Mouse (Mus musculus): ENCODE measurements around the gene Mcrip1.
A peak's percentile ranks its signal among the peaks of the same experiment; 100 is the strongest.
"Not testable (repeated sequence)": the region's sequence is repeated elsewhere in the genome, so short reads cannot be mapped to it uniquely, and the experiment has no call there.

Mcrip1 gene

DNA sequence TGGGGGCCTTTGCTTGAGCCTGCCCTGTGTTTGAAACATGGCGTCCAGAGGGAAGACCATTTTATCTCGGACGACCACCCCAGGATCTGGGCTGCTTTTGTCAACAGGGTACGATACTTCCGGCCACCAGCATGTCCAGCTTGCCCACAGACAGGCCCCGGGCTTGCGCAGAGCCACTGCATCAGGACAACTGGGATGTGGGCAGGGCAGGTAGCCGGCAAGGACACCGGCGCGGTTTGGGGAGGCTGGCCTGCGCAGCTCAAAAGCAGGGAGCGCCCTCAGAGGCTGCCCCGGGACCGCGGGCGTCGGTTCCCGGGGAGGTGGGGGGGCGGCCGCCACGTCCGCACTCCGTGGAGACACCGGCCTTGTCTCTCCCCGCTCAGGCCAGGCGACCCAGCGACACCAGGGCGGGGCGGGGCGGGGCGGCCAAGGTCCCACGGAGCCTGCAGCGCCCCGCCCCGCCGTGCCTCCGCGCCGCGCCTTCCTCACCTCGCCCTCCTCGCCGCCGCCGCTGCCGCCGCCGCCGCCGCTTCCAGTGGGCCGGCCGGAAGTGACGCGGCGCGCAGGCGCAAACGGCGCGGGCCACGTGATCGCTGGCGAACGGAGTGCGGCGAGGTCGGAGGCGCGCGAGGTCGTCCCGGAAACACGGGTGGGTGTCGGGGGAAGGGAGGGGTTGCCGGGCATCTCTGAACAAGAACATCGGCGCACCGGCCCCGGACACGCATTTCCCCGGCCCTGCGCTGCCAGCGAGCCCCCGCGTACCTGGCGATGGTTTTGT is at the start of gene Mcrip1:
TSS of gene Mcrip1 (minus strand) at position 560 of the 778 bp plus-strand sequence.
- peak; percentile 95 for DNase-seq (ENCODE audit: low read depth)

- no peak for DNase-seq (ENCODE audit: low read depth)
Measured at GRCm38 (mm10) chr11:120598990-120599549, 49.5 kb upstream of the Mcrip1 start.

GRCm38 (mm10) chr11:120598283-120598989 is 48.9 kb upstream of the Mcrip1 start, which contains the start of the genes Alyref and Anapc11:
TSS of gene Alyref (minus strand) at chr11:120598365.
TSS of gene Anapc11 (plus strand) at chr11:120598421.
- peak; percentile 98 for DNase-seq (ENCODE audit: low read depth)

- peak; percentile 61 for DNase-seq (ENCODE audit: low read depth)
Measured at GRCm38 (mm10) chr11:120597240-120598235, 48.0 kb upstream of the Mcrip1 start.

- DNase-seq (ENCODE audit: low read depth), result no peak
Measured at GRCm38 (mm10) chr11:120588531-120588930, 39.0 kb upstream of the Mcrip1 start.

DNA sequence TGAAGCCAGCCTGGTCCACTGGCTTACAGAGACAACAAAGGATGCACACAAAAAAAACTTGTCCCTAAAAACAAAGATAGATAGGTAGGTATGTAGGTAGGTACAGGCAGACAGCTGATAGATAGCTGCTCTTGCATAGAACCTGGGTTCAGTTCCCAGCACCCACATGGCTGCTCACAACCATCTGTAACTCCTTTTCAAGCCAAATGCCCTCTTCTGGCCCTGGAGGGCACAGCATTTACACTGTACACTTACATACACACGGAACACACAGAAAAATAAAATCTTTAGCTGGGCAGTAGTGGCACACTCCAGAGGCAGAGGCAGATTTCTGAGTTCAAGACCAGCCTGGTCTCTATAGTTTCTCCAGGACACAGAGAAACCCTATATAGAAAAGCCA is 34.4 kb upstream of the Mcrip1 start:
- DNase-seq (ENCODE audit: low read depth), result no peak

DNA sequence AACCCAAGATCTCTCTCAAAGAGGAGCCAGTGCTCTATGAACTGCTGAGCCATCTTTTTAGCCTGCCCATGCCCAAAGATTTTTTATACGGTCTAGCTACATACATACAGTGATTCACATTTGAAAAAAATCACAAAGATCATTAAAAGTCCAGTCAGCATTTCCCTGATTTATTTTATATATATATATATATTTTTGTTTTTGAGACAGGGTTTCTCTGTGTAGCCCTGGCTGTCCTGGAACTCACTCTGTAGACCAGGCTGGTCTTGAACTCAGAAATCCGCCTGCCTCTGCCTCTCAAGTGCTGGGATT is 33.4 kb upstream of the Mcrip1 start:
- not testable (repeated sequence) for DNase-seq (ENCODE audit: low read depth)

- DNase-seq (ENCODE audit: low read depth), result peak; percentile 85
Measured at GRCm38 (mm10) chr11:120582268-120582981, 32.9 kb upstream of the Mcrip1 start.

DNA sequence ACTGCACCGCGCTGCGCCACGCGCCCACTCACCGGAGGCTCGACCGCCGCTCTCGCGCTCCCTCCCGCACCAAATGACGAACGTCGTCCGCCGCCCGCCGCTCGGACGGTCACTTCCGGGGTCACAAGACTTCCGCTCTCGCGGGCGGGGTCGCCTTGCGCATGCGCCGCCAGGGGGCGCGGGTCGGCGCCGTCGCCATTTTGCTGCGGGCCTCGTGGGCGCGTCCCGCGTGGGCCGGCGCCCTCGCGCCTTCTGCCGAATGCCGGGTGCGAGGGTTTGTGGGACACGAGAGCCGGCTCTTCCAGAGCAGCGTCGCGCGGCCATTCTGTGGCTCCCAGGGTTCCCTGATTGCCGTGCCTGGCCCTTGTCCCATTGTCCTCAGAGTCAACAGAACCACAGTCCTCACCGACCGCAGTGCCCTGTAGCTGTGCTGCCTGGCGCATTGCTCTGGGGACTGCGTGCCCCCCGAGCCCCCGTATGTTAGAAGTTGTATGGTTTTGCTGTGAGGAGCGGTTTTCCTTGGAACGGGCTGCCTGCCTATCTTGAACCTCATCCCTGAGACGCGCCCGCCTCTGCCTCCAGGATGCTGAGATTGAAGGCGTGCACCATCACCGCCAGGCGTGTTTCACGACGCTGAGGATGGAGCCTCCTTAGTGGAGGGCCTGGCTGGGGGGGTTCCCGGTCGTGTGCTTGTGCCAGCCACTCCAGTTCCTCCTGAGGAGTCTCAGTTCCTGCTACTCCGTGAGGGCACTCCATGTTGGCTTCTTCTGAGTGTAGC is 32.2 kb upstream of the Mcrip1 start, which contains the start of gene Arhgdia:
TSS of gene Arhgdia (minus strand) at position 135 of the 778 bp plus-strand sequence.
- DNase-seq (ENCODE audit: low read depth), result peak; percentile 93

GRCm38 (mm10) chr11:120580871-120581331 is 31.4 kb upstream of the Mcrip1 start:
- DNase-seq (ENCODE audit: low read depth), result peak; percentile 68

- DNase-seq (ENCODE audit: low read depth), result peak; percentile 60
Measured at GRCm38 (mm10) chr11:120580190-120580589, 30.7 kb upstream of the Mcrip1 start.

DNA sequence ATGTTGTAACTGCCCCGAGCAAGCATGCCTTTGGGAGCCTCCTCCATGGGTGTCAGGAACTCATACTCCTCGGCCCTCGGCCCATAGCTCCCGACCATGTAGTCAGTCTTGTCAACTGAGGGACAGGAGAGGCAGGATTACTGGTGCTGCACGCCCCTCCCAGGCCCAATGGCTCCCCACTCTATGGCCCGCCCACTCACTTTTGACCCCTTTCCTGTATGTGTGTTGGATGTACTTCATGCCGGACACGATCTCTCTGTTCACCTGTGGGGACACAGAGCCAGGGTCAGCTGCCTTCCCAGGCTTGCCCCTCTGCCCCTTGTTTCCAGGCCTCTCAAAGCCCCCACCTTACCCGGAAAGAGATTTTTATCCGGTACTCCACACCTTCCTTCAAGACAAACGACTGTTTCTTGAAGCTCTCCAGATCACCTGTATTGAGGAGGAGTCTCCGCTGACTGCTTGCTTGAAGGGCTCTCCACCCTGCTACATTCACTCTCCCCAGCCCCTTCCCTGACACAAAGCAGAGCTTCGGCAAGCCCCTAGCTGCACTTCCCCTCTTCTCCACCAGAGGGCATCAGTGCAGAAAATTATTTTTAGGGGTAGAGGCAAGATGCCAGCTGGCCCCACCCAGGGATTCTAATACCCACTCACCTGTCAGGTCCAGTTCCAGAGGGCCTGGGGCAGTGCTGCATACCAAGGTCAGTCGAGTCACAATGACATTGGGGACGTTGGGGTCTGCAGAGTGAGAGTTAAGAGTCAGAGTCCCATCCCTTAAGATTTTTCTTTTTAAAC is 30.0 kb upstream of the Mcrip1 start:
- DNase-seq (ENCODE audit: low read depth), result peak; percentile 91

DNA sequence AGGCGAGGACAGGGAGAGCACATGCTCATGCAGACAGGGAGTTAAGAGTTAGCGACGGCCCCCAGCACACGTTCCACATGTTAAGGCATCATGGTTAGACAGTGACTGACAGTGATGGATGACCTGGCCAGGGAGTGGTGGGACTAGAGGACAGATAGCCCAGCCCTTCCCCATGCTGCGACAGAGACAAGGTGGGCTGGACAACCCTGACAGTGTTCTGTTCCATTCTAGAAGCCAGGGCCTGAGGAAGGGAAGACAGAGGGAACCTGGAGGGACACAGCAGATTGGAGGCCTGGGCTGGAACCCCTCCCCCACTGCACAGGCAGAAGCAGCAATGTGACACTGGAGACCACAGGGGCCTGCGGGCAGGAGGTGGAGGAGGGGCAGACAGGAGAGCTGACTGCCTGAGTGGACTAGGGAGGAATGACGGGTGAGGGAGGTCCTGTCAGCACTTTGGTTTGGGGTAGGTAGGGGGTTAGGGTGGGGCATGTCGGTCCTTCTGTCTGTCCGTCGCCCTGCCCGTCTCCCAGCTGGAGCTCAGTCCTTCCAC is 29.2 kb upstream of the Mcrip1 start:
- no peak for DNase-seq (ENCODE audit: low read depth)

- DNase-seq (ENCODE audit: low read depth), result no peak
Measured at GRCm38 (mm10) chr11:120578024-120578693, 28.6 kb upstream of the Mcrip1 start.

DNA sequence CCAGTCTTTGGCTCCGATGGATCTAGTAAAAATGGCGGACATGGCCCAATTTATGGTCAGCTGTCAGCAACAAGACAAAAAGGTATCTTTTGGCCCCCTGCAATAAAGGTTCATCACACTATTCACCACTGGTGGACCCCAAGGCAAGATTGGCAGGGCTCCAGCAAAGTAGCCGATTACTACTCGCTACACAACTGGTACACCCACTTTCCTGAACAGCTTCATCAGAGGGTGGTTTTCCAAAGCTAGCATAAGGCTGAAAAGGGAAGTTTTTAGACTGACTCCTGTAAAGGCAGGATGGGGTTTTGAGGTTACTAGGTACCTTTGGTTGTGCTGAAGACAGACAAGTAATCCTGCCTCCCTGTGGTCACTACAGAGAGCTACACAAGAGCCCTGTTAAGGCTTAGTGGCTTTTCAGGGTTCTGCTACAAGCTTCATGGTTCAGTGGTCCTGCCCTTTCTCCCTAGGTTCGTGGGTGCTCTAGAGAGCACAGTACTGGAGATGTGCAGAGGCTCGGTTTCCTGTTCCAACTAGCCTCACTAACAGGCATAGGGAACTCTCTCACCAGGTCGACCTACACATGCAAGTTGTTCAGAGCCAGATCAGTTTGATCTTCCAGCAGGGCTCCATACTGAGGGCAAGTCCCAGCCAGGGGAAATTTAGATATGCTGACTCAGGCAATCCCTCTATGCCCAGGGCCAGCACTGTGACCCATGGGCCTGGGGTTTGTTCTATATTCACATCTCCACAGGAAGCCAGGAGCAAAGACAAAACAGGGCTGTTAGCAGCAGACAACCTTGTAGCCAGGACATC is 27.9 kb upstream of the Mcrip1 start:
- peak; percentile 70 for DNase-seq (ENCODE audit: low read depth)

DNA sequence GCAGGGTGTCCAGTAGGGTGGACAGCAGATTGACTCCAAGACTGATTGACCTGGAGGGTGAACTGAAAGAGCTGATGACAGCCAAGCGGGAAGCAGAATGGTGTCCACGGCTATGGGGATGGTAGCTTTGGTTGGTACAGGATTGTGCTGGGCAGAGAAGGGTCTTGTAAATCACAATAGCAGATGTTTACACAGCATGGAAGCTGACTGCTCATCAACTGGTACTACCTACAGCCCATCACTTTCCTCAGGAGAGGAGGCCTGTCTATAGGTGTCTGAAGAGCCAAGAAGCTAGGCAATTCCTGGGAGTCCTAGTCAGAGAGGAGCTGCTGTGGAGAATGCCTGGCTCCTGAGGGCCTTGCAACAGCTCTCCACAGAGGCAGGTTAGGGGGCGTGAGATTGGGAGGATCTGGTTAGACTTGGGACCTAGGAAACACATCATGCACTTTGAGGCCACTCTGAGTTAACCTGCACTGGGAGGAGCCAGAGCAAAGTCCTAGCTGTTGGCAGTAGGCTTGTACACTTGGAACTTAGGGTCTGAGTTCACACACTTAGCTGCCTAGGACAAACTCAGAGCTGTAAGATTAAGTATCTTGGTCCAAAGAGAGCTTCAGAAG is 26.9 kb upstream of the Mcrip1 start:
- no peak for DNase-seq (ENCODE audit: low read depth)

DNA sequence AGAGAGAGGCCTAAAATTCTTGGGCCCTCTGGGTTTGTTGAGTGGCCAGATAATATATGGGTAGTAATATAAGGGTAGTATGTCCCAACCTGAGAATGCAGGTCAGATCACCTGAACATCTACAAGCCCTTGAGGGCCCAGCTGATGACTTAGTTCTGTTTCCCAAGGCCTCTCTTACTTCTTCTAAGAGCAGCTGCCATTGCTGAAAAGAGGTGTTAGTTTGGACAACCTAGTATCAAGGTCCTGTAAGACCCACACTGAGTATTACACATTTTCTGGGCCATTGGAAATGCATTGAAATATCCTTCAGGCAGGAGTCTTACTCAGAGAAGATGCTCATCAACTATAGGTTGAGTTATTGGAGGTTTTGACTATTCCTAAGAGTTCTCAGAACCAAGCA is 26.4 kb upstream of the Mcrip1 start:
- no peak for DNase-seq (ENCODE audit: low read depth)

Measured in induced T-regulatory cell, adult 2 months (primary cell).